Mouse (Mus musculus): ENCODE data around the gene E030018B13Rik.

Gene E030018B13Rik

GRCm38 (mm10) chr7:63938914-63939396 lies 22.3 kb downstream of the E030018B13Rik start, which contains the start of gene Klf13:
TSS of gene Klf13 (minus strand) at chr7:63938915.
- DNase-seq: peak; percentile 99

- no peak for DNase-seq
Observed at GRCm38 (mm10) chr7:63939397-63939951, 22.8 kb downstream of the E030018B13Rik start.

GRCm38 (mm10) chr7:63940321-63940720 lies 23.7 kb downstream of the E030018B13Rik start:
- DNase-seq: peak; percentile 53

- DNase-seq: no peak
Observed at GRCm38 (mm10) chr7:63941050-63941449, 24.4 kb downstream of the E030018B13Rik start.

- no peak for DNase-seq
Observed at GRCm38 (mm10) chr7:63941501-63941900, 24.8 kb downstream of the E030018B13Rik start.

GRCm38 (mm10) chr7:63943946-63944345 lies 27.3 kb downstream of the E030018B13Rik start:
- DNase-seq: no peak

- DNase-seq: no peak
Observed at GRCm38 (mm10) chr7:63947514-63948487, 31.1 kb downstream of the E030018B13Rik start.

GRCm38 (mm10) chr7:63949176-63949575 lies 32.5 kb downstream of the E030018B13Rik start:
- DNase-seq: no peak

GRCm38 (mm10) chr7:63950931-63951607 lies 34.4 kb downstream of the E030018B13Rik start:
- peak; percentile 74 for DNase-seq

- DNase-seq: no peak
Observed at GRCm38 (mm10) chr7:63952077-63952898, 35.6 kb downstream of the E030018B13Rik start.

GRCm38 (mm10) chr7:63955440-63955839 lies 38.8 kb downstream of the E030018B13Rik start:
- no peak for DNase-seq

GRCm38 (mm10) chr7:63956138-63956823 lies 39.6 kb downstream of the E030018B13Rik start:
- DNase-seq: no peak

- DNase-seq: peak; percentile 60
Observed at GRCm38 (mm10) chr7:63956981-63957713, 40.5 kb downstream of the E030018B13Rik start.

- no peak for DNase-seq
Observed at GRCm38 (mm10) chr7:63957872-63958640, 41.4 kb downstream of the E030018B13Rik start.

- DNase-seq: no peak
Observed at GRCm38 (mm10) chr7:63963632-63964031, 47.0 kb downstream of the E030018B13Rik start.

GRCm38 (mm10) chr7:63964121-63964520 lies 47.5 kb downstream of the E030018B13Rik start:
- DNase-seq: no peak

GRCm38 (mm10) chr7:63965135-63965534 lies 48.5 kb downstream of the E030018B13Rik start:
- DNase-seq: peak; percentile 61

- DNase-seq: no peak
Observed at GRCm38 (mm10) chr7:63965635-63966418, 49.2 kb downstream of the E030018B13Rik start.

- DNase-seq: no peak
Observed at GRCm38 (mm10) chr7:63969941-63970340, 53.3 kb downstream of the E030018B13Rik start.

Data from cerebellum, adult 9-11 months (tissue).